Mouse (Mus musculus) C2C12 (cell line): Measurements from ENCODE around the gene E330034G19Rik.

Experiments
- CTCF ChIP-seq: IDR thresholded peaks from one replicate; pipeline ENCODE4 v1.5.1; 2011; ENCODE audit not compliant: control insufficient read depth, insufficient read depth, insufficient read length
- FOSL1 ChIP-seq: IDR thresholded peaks from one replicate; pipeline ENCODE4 v1.8.0; 2011; ENCODE audit warnings: mild to moderate bottlenecking, low read length; ENCODE audit not compliant: poor library complexity, insufficient read depth, severe bottlenecking

DNA sequence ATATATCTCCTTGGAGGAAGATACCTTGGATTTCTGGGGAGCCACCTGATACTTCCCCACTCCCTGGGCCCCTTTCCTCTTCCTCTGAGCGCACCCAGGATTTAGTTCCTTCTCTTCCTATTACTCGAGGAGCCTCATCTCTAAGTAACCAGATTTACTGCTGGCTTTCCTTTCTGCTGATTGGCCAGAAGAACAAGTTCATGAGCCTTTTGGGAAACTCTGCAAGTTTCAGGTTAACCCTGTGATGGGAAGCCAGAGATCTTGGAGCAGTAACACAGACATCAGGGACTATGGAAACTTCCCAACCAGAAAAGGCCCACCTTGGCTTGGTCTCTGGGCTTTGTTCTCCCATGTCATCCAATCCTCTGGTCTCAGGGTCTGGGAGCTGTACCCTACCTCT lies 37.1 kb upstream of the E330034G19Rik start:
- no peak for TF ChIP-seq CTCF
- no peak for TF ChIP-seq FOSL1
